Mouse (Mus musculus) telencephalon, adult 2 months (tissue): Measurements from ENCODE around the gene Elfn1.
"Not testable (repeated sequence)": the region's sequence is repeated elsewhere in the genome, so short reads cannot be mapped to it uniquely, and the experiment has no call there.

Experiments
- DNase-seq: peaks from one replicate; pipeline ENCODE4 v3.0.0-alpha.2; 2011; ENCODE audit warnings: low read depth, low spot score

Gene Elfn1

DNA sequence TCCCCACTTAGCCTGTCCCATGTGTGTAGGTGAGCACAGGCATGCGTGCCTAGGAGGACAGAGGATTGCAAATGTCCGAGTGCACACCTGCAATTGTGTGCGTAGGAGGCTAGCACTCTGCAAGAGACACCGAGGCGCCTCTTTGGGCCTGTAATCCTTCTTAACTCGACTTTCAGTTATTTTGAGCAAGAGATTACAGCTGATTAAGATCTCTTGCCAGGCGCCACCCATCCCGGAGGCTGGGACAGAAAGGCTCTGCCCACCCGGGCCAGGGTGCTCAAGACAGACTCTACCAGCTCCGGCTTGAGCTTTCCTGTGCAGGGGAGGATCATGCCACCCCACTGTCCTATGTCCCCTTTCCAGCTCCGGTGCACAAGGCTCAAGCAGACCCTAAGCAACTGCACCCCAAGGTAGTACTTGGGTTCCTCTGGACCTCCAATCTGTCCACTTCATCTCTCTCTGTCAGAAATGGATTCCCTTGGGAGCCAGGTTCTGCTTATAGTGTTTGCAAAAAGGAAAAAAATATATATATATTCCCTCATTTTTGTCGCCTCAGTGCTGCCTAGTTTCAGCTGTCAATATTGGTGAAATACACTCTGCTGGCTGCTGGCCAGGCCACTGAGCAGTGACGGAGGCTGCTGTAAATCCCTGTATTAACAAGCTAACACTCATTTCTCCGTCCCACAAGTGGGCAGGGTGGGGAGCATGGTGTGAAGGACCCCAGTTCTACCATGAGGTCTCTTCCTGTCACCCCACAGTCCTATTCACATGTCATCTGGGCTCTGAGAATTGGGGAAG lies 61.6 kb downstream of the Elfn1 start:
- DNase-seq = no peak

DNA sequence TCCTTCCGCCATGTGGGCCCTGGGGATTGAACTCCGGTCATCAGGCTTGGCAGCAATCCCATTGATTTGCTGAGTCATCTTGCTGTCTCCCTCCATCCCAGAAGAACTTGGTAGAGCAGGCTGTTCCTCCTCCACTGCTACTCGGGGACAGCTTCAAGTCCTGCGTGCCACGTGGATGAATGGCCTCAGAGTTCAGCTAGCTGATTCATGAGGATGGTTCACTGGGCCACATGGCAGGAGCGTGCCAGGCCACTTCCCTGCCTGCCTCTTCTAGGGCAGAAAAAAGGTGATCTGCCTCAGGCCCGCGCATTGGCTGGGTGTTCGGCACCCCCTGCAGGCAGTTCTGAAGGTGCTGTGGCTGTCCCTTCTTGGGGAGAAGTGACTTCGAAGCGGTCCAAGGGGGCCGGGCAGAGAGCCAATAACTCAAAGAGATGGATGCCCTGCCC lies 62.5 kb downstream of the Elfn1 start:
- no peak for DNase-seq

DNA sequence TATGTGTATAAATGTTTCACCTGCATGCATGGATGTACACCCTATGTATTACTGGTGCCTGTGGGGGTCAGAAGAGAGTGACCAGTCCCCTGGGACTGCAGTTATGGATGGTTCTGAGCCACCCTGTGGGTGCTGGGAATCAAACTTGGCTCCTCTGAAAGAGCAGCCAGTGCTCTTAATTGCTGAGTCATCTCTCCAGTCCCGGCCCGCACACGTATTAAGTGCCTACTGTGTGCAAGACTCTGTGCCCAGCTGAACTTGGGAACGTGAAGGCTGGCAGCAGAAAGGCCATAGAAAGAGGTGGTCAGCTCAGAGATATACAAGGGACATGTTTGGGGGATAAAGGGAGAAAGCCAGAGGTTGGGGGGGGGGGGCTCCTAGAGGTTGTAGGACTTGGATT lies 68.8 kb downstream of the Elfn1 start:
- DNase-seq = no peak

DNA sequence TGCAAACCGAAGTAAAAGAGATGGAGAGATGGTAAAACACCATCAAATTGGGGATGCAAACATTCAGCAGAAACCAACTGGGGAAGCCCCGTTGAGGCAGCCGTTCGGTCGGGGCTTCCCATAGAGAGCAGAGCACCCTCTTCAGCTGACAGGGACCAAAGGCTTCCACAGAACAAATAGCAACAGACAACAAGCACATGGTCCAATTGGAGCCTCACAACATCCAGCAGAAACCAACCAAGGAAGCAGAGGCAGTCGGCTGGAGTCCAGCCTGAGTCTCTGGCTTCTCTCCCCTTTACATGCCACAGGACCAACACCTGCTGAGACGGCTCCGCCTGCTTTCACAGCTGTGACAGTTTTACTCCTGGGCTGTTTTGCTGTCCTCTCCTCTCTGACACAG lies 69.7 kb downstream of the Elfn1 start:
- DNase-seq = no peak

DNA sequence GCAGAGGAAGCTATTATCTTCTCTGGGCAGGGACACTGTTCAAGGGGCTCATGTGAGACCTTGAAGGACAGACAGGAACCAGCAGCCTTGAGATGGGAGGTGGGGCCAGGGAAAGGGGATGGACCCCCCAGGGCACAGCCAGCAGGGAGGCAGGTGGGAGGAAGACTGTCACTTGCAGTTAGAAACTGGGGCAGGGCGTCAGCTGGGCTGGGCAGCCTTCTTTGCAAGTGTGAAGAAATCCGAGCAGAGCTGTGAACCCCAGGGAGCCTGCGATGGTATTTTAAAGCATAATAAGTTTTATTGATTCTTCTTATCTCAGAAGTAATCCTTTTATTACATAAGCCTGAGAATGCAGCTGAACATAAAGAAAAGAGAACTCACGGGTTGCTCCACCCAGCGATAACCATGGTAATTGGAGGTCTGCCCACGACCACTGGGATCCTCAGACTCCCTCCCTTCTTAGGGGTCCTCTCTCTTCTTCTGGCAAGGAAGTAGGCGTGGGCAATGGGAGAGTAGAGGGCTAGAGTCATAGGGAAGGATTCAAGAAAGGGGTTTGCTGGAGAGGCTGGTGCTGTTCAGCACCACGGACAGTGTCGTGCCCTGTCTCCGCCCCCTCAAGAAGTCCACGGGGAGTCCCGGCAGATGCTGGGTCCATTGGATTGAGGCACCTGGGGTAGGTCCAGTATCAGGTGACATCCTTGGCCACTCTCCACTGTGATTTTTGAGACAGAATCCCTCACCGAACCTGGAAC lies 71.0 kb downstream of the Elfn1 start:
- DNase-seq = no peak

DNA sequence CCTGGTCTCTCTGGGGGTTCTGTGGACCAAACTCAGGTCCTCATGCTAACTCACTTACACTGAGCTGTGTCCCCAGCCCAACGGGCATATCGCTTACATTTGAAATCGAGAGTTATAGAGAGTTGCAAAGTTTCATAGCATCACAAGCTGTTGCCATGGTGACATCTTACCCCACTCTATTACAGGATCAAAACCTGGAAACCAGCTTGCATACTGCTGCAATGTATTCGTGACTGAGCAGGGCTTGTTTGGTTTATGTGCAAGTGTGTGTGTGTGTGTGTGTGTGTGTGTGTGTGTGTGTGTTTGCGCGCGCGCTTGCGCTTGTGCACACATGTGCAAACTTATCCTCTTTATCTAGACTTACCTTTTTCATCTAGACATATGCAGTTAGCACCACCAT lies 71.6 kb downstream of the Elfn1 start:
- peak; percentile 66 for DNase-seq

DNA sequence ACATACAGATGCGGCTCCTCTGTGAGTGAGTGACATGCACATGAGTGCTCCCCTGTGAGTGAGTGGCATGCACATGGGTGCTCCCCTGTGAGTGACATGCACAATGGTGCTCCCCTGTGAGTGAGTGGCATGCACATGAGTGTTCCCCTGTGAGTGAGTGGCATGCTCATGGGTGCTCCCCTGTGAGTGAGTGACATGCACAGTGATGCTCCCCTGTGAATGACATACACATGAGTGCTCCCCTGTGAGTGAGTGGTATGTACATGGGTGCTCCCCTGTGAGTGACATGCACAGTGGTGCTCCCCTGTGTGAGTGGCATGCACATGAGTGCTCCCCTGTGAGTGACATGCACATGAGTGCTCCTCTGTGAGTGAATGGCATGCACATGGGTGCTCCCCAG lies 74.2 kb downstream of the Elfn1 start:
- no peak for DNase-seq

DNA sequence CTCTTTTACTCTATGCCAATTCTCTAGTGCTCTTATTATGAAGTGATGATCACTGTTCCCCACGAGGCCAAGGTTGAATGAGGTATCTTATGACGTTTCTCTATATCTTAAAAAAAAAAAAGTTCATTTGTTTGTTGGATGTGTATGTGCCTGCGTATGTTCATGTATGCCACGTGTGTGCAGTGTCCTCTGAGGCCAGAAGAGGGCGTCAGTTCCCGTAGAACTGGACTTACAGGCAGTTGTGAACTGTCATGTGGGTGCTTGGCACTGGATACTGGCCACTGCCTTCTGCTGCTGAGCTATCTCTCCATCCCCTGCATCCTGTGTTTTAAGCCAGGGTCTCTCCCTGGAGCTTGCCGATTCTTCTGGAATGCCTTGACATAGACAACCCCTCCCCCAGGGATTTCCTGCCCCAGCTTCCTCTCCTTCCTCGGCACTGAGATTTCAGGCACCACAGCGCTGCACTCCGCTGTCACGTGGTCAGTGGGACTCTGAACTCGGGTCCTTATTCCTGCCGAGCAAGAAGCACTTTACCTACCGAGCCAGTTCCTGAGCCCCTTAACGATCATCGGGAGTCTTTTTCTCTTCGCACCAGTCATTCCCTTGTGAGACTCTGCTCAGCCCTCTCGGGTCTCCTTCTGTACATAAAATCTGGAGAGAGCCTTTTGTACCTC lies 77.5 kb downstream of the Elfn1 start:
- DNase-seq = no peak

DNA sequence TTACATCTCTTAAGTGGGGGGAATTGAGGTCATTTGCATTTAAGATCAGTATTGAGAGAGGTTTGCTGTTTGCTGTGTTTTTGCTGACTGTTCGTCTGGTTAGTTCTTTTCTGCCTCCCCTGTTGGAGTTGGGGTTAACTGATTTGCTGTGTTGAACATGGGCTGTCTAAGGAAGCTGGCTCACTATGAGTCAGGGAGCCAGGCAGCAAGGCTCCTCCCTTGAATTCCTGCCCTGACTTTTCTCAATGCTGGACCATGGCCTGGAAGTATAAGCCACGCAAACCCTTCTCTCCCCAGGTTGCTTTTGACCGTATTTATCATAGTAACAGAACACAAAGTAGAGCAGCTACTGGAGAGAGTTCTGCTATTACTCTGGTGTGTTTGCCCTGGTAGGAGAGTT lies 83.8 kb downstream of the Elfn1 start:
- DNase-seq = no peak

DNA sequence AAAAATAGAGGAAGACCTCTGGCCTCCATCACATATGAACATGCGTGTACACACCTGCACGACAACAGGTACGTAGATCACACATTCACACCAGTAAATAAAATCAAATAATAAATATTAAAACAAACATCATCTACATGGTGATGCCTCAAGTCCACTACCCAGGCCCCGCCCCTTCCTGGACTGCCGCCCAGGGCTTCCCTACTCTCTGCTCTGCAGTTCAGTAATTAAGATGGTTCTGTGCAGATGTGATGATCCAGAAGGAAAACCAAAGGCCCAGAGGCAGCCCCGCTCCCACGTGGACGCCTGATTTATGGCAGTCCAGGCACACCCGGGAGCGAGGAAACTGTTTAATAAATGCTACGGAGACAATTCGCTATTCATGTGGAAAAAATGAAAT lies 90.6 kb downstream of the Elfn1 start:
- DNase-seq = not testable (repeated sequence)

DNA sequence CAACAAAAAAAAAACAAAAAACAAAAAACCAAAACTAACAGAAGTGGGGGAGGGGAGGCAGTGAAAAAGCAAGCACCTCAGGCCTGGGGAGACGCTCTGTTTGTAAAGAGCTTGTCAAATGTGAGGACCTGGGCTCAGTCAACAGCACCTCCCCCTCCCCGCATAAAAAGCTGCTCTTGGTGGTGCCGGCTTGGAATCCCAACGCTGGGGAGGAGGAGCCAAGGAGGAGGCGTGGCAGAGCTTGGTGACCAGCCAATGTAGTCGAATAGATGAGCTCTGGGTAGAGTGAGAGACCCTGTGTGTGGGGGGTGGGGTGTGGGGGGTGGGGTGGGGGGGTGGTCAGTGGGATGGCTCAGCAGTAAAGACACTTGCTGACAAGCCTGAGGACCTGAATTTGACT lies 91.2 kb downstream of the Elfn1 start:
- no peak for DNase-seq

DNA sequence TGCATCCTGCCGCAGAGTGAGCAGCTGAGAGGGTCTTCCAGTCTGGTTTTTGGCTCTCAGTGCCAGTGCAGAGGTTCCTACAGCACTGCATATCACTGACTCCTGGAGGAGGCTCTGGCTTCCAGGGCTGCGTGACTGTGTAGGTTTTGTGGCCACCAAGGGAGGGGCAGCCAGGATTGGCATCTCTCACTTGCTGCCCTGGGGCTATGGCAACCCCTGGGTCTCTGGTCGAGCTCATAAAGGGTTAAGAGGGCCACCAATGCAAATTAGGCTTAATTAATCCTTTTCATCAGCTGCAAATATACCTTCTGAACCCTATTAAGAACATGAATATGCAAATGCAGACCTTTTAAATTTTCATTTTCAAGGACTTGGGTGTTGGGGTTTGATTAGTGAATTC lies 94.8 kb downstream of the Elfn1 start:
- DNase-seq = no peak

DNA sequence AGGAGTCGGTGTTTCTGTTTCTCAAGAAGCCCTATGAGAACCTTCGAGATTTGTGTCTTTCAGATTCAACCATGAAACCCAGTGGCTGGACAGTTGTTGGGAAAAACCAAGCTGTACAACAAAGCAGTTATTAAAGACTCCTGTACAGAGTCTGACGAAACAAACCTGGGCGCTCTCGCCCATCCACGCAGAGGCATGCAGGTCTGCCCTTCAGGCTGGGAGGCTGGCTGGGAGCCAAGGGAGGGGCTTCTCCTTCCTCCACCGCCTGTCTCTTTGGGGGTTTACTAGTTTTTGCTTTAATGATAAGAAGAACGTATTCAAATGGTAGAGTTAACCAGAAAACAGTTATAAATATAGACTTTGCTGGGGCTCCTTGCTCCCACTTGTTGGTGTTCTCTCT lies 99.1 kb downstream of the Elfn1 start:
- no peak for DNase-seq

DNA sequence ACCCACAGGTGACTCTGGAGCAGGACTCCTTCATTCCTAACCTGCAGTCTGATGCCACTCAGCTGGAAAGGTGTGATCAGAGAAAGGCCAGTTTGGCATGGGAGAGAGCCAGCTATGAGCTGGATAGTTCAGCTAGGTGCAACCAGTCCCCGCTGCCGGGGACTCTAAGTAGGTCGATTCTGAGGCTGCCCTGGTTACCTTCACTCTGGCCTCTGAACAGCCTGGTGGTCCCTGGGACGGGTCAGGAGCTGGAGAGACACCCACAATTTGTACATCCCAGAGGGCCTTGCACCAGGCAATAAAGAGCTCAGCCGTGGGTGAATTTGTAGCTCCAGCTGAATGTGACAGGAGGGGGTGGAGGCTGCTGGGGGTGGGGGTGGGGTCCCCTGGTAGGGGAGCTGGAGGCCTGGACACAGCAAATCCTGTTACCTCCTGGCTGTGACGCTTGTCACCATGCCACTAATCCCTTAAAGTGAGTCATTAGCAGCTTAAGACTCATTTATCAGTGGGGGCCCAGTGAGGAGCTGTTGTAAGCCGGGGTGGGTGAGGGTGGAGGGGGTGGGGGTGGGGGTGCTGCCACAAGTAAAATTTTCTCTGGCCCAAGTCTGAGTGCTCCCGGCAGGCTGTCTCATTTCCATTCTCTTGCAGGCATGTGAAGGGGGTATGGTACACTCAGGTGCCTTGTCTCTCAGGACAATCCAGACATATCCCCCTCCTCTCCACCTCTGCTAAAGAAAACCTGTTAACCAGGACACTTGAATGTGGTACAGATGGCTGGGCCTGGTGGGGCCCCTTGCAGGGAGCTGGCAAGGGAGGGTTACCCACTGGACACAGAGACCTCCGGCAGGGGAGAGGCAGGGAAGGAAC lies 100.1 kb downstream of the Elfn1 start:
- DNase-seq = no peak

DNA sequence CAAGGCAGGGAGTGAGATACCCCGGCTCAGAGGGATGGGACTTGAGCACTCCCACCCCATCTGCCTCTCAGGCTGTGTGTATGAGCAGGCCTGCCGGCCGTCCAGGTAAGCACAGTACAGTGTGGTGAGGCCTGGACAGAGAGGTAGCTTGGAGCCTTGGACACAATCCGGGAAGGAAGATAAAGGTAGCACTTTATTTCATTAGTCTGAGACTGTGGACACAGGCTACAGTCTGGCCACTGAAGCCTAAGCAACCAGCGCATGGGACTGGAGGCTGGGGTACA lies 100.7 kb downstream of the Elfn1 start:
- DNase-seq = no peak

DNA sequence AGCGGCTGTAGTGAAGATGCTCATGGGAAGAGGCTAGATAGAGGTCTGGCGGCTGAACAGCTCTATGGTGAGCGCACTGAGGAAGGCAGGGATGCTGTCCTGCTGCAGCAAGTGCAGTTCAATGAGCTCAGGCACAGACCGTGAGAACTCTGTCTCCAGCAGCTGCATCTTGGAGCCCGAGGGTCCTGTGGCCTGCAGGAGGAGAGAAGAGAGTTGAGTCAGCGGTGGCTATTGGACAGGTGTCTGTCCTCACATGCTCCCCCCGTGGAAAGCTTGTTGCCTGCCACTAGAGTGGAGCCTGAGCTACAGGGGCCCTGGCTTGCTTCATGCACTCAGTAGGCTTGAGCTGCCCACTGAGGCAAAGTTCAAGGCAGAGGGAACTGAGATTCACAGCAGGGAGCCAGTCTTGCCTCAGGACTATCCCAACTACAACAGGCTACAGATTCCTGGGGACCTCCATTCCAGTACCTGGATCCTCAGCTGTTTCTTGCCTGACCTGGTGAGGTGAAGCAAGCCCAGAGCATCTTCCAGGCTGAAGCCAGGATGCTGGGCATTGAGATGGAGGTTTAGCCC lies 101.4 kb downstream of the Elfn1 start:
- DNase-seq = no peak

DNA sequence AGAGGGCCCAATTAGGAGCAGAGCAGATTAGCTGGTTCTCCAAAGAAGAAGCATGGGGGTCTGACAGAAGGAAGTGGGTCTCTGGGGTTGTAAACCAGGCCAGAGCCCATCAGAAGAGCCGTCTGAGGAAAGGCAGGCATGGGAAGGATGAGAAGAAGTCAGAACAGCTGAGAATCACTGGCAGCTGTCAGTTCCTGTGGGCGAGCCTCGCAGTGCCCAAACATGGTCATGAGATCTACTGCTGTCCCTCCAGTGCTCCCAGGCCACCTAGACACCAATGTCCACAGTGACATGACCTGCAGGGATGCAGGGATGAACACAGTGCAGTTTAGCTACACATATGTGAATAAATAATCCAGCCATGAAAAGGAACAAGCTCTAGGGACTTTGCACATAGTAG lies 102.7 kb downstream of the Elfn1 start:
- no peak for DNase-seq

DNA sequence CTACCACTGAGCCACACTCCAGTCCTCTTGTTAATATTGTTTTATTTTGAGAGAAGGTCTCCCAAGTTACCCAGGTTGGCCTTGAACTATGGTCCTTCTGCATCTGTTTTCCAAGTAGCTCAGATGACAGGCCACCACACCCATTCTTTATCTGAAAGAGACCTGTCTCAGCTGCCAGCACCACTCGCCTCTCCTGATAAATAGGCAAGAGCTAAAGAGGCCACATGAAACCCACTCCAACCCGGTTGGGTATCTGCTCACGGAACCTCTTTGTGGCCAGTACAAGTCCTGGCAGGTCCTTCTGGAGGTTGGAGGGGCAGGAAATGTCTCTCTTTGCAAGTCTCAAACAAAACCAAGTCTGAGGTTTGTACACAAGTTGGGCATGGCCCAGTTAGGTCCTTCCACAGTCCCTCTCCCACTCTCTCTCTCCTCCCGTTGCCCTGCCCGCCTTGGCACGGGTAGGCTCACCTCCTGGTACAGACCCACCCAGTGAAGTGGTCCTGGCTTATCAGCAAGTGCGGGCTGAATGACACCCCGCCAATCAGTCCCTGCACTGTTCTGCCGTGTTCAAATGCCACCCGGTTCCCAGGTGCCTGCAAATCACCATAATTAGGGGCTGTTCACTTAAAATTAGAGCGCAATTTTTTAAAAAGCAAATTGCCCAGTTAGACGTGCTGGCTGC lies 104.7 kb downstream of the Elfn1 start:
- no peak for DNase-seq

DNA sequence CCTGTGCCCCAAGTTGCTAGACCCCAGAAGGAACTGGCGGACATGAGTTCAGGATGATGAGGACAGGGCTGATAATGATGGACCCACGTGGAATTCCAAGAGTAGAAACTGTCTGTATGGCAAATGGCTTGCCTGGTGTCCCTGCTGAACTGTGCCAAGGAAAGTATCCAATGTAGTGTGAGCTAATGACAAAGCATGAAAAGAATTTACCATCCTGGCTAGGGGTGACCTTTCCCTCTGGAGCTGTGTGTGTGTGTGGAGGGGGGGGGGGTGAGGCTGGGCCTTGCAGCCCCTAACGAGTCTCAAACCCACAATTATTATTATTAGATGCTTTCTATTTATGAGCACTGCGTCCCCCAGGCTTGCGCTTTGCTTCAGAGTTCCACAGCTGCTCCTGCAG lies 105.9 kb downstream of the Elfn1 start:
- no peak for DNase-seq

DNA sequence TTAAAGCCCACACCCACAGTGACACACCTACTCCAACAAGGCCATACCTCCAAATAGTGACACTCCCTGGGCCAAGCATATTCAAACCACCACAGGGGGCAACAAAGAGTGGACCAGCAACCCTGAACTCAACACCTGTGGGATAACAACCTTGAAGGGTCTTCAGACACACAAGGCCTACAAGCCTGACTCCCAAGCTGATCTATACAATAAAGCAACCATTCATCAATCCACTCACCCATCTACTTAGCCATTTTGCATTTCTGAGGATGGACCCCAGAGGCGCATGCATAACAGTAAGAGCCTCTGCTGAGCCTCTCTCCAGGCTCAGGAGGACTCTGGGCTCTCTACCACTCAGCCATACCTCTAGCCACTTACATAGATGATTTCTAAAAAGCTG lies 109.2 kb downstream of the Elfn1 start:
- DNase-seq = no peak

DNA sequence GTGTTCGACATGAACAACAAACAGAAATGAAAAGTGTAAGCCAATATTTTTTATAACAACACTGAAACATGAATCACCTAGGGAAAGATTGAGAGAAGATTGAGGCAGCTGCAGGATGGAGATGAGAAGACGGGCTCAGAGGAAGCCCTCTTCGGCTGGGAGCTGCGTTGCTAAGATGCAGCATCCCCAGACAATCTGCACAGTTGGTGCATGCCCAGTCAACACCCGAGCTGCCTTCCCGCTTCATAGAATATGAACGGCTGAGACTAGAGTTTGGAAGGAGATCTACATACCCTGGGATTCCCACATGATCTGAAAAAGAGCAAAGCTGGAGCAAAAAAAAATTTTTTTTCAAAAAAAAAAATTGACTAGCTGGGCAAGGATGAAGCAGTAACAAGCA lies 111.0 kb downstream of the Elfn1 start:
- peak; percentile 16 for DNase-seq
